Mouse (Mus musculus): Measurements from ENCODE around the gene Ptges3.

DNA sequence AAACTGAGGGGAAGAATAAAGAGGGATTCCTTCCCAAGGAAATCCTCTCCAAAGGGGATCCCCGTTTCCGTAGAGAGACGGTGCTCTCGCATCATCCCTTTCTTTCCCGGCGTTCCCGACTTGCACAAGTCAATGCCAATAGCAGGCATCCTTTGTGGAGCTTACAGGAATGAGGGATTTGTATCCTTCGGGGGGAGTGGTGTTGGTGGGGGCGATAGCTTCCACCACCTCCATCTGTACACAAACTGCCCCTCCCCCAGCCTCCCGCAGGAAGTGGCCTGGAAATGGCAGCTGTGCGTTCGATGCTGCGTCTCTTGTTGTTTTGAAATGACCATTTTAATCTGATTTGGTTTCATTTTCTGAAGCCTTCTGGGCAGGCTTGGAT, 38.8 kb downstream of the Ptges3 start:
- TF ChIP-seq POLR2A (IDR thresholded peaks at IDR 0.05; ENCODE audit: insufficient read depth, low read depth, low read length) (no peak), CTCF (IDR thresholded peaks at IDR 0.05; ENCODE audit: insufficient read depth, low read depth, low read length) (no peak)
